Mouse (Mus musculus) CH12.LX (cell line): ENCODE measurements around the gene Mdk.

Experiments used
- CHD2 ChIP-seq: IDR thresholded peaks from 2 replicates; pipeline ENCODE4 v1.6.1; 2011; ENCODE audit warnings: low read length, improper control_type of control experiment
- CTCF ChIP-seq, 2 experiments: IDR thresholded peaks in 1 of 2; conservative IDR thresholded peaks in 1 of 2; 2 replicates each; pipeline ENCODE4 v1.5.1; 2011 to 2012; ENCODE audit warnings: low read depth in 2 of 2, low read length in 2 of 2, improper control_type of control experiment in 1 of 2, inconsistent platforms in 1 of 2, mild to moderate bottlenecking in 1 of 2, moderate library complexity in 1 of 2
- E2F4 ChIP-seq: IDR thresholded peaks from 2 replicates; pipeline ENCODE4 v1.6.1; 2011; ENCODE audit warnings: low read depth, low read length, improper control_type of control experiment; ENCODE audit not compliant: insufficient replicate concordance
- EP300 ChIP-seq: IDR thresholded peaks from 2 replicates; pipeline ENCODE4 v1.6.1; 2011; ENCODE audit warnings: low read length, improper control_type of control experiment
- HCFC1 ChIP-seq: IDR thresholded peaks from 2 replicates; pipeline ENCODE4 v1.6.1; 2012; ENCODE audit warnings: low read depth, mild to moderate bottlenecking, inconsistent platforms, low read length, improper control_type of control experiment
- IRF4 ChIP-seq: IDR thresholded peaks from 2 replicates; pipeline ENCODE4 v1.6.1; 2014; ENCODE audit warnings: low read depth, mild to moderate bottlenecking, inconsistent platforms, low read length, improper control_type of control experiment
- NRF1 ChIP-seq: IDR thresholded peaks from 2 replicates; pipeline ENCODE4 v1.6.1; 2014; ENCODE audit warnings: low read depth, mild to moderate bottlenecking, inconsistent platforms, low read length, improper control_type of control experiment, moderate library complexity
- POLR2A ChIP-seq: IDR thresholded peaks from 2 replicates; pipeline ENCODE4 v1.6.1; 2011; ENCODE audit warnings: low read depth, mild to moderate bottlenecking, improper control_type of control experiment, low read length
- POLR2AphosphoS2 ChIP-seq: IDR thresholded peaks from 2 replicates; pipeline ENCODE4 v1.6.1; 2011; ENCODE audit warnings: low read depth, low read length, improper control_type of control experiment
- RCOR1 ChIP-seq: conservative IDR thresholded peaks from 2 replicates; pipeline ENCODE4 v1.6.1; 2012; ENCODE audit warnings: low read depth, mild to moderate bottlenecking, inconsistent platforms, low read length, improper control_type of control experiment
- SIN3A ChIP-seq: IDR thresholded peaks from 2 replicates; pipeline ENCODE4 v1.6.1; 2012; ENCODE audit warnings: low read length, improper control_type of control experiment, inconsistent platforms
- ZC3H11A ChIP-seq: IDR thresholded peaks from 2 replicates; pipeline ENCODE4 v1.6.1; 2012; ENCODE audit warnings: low read depth, mild to moderate bottlenecking, inconsistent platforms, low read length, improper control_type of control experiment

DNA sequence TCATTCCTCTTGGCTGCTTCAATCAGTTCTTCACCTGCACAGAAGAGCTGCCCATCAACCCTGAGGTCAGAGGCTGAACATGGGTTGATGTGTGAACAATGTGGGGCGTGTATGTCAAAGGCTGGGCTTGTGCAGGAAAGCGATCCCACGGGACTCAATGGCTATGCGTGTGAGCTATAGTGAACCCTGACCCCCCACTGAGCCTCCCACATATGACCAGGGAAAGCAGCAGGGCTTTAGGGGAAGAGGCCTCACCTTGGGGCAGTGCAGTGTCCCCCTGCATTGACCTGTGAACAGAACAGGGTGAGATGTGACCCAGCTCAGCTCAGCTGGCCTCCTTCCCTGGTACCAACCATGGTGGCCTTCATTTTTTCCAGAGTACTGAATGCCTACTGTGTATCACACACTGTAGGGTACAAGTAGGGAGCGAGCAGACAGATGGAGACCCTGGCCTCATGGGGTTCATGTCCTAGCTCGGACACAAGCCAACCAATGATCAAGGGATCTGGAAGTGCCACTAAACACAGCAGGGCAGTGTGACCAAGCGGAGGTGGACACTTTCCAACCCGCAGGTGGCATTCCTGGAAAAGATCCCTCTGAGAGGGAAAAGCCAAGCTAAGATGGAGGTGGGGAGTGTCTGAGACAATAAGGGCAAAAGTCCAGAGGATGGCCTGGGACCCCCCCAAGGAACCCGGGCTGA lies 2.9 kb upstream of the Mdk start:
- TF ChIP-seq CTCF (conservative IDR thresholded peaks at IDR 0.05 in 1 of 2, IDR thresholded peaks at IDR 0.05 in 1 of 2; ENCODE audit: low read depth in 2 of 2, low read length in 2 of 2): no peak
- no peak for TF ChIP-seq POLR2AphosphoS2
- TF ChIP-seq ZC3H11A: no peak
- TF ChIP-seq RCOR1: no peak
- no peak for TF ChIP-seq SIN3A
- TF ChIP-seq E2F4: no peak
- TF ChIP-seq IRF4: no peak
- no peak for TF ChIP-seq EP300
- TF ChIP-seq CHD2: no peak
- no peak for TF ChIP-seq NRF1
- TF ChIP-seq HCFC1: no peak
- no peak for TF ChIP-seq POLR2A
